Mouse (Mus musculus): ENCODE results near the gene Smim8. TPM values are rescaled to one million over a fixed set of nuclear protein-coding genes. Genes with fewer than 3 reads are reported as not detected.

The Smim8 gene
- polyA plus RNA-seq (2015; fragmentation: Nextera tagmentation; extraction: Ambion mirVana): 37.3 and 43.4 TPM in 2 replicates

- 5% methylated on average over 40 of the region's 40 CpGs for WGBS
- H3K4me1 ChIP-seq (ENCODE audit: control insufficient read depth, insufficient read depth, low read length): no peaks in the 10 kb centered on the region
- peak within 1 kb of the TSS; percentile 79 for H3K27ac ChIP-seq (ENCODE audit: low read length)
- no peaks in the 10 kb centered on the region for H3K27me3 ChIP-seq (ENCODE audit: control insufficient read depth, insufficient read depth, low read length)
- H3K36me3 ChIP-seq (ENCODE audit: control insufficient read depth, insufficient read depth, low read length): no peaks in the 10 kb centered on the region
- no peaks in the 10 kb centered on the region for H3K9me3 ChIP-seq (replicated peaks; ENCODE audit: control insufficient read depth, low read length)
- peak within 1 kb of the TSS; percentile 83 for H3K4me3 ChIP-seq (replicated peaks; ENCODE audit: low read length)
- H3K4me2 ChIP-seq (ENCODE audit: low read depth, low read length): peak within 1 kb of the TSS; percentile 86
- H3K9ac ChIP-seq (ENCODE audit: low read length): peak within 1 kb of the TSS; percentile 91
- ATAC-seq (ENCODE audit: insufficient read depth, low FRiP score): peak; percentile 96
Observed at GRCm38 (mm10) chr4:34777677-34778527, at the start of gene Smim8. Smim8 (minus strand) TSS chr4:34778423.

GRCm38 (mm10) chr4:34823901-34824300, 45.7 kb upstream of the Smim8 start:
- H3K27me3 ChIP-seq (ENCODE audit: control insufficient read depth, insufficient read depth, low read length): no peaks in the 10 kb centered on the region
- no peaks in the 10 kb centered on the region for H3K4me1 ChIP-seq (ENCODE audit: control insufficient read depth, insufficient read depth, low read length)
- ATAC-seq (ENCODE audit: insufficient read depth, low FRiP score): no peak

GRCm38 (mm10) chr4:34819904-34820303, 41.7 kb upstream of the Smim8 start:
- WGBS: 92% methylated on average over 4 of the region's 4 CpGs
- Histone ChIP-seq H3K27me3 (ENCODE audit: control insufficient read depth, insufficient read depth, low read length) (no peaks in the 10 kb centered on the region), H3K4me1 (ENCODE audit: control insufficient read depth, insufficient read depth, low read length) (no peaks in the 10 kb centered on the region), H3K36me3 (ENCODE audit: control insufficient read depth, insufficient read depth, low read length) (peaks cover 14% of the 10 kb centered on the region; the same call in 1 of the 2 replicates), H3K9me3 (replicated peaks; ENCODE audit: control insufficient read depth, low read length) (no peaks in the 10 kb centered on the region), H3K4me3 (replicated peaks; ENCODE audit: low read length) (no peak overlapping the region), H3K9ac (ENCODE audit: low read length) (no peak overlapping the region), H3K4me2 (ENCODE audit: low read depth, low read length) (no peak overlapping the region), H3K27ac (ENCODE audit: low read length) (no peak overlapping the region)
- ATAC-seq (ENCODE audit: insufficient read depth, low FRiP score): no peak

More at GRCm38 (mm10) chr4:34823901-34824300, 45.7 kb upstream of the Smim8 start:
- H3K36me3 ChIP-seq (ENCODE audit: control insufficient read depth, insufficient read depth, low read length): no peaks in the 10 kb centered on the region
- H3K4me3 ChIP-seq (replicated peaks; ENCODE audit: low read length): no peak overlapping the region
- WGBS: 100% methylated on average over 1 of the region's 1 CpGs
- no peak overlapping the region for H3K4me2 ChIP-seq (ENCODE audit: low read depth, low read length)
- no peaks in the 10 kb centered on the region for H3K9me3 ChIP-seq (replicated peaks; ENCODE audit: control insufficient read depth, low read length)
- H3K9ac ChIP-seq (ENCODE audit: low read length): no peak overlapping the region
- H3K27ac ChIP-seq (ENCODE audit: low read length): no peak overlapping the region

- Histone ChIP-seq H3K4me2 (ENCODE audit: low read depth, low read length) (no peak overlapping the region), H3K9me3 (replicated peaks; ENCODE audit: control insufficient read depth, low read length) (no peaks in the 10 kb centered on the region), H3K27me3 (ENCODE audit: control insufficient read depth, insufficient read depth, low read length) (no peaks in the 10 kb centered on the region), H3K4me3 (replicated peaks; ENCODE audit: low read length) (no peak overlapping the region), H3K36me3 (ENCODE audit: control insufficient read depth, insufficient read depth, low read length) (no peaks in the 10 kb centered on the region), H3K4me1 (ENCODE audit: control insufficient read depth, insufficient read depth, low read length) (no peaks in the 10 kb centered on the region), H3K27ac (ENCODE audit: low read length) (no peak overlapping the region), H3K9ac (ENCODE audit: low read length) (no peak overlapping the region)
- WGBS: 84% methylated on average over 14 of the region's 14 CpGs
- no peak for ATAC-seq (ENCODE audit: insufficient read depth, low FRiP score)
Observed at GRCm38 (mm10) chr4:34801166-34802034, 23.2 kb upstream of the Smim8 start.

GRCm38 (mm10) chr4:34798005-34798404, 19.8 kb upstream of the Smim8 start:
- Histone ChIP-seq H3K9ac (ENCODE audit: low read length) (no peak overlapping the region), H3K9me3 (replicated peaks; ENCODE audit: control insufficient read depth, low read length) (no peaks in the 10 kb centered on the region), H3K27ac (ENCODE audit: low read length) (no peak overlapping the region), H3K27me3 (ENCODE audit: control insufficient read depth, insufficient read depth, low read length) (no peaks in the 10 kb centered on the region), H3K4me3 (replicated peaks; ENCODE audit: low read length) (no peak overlapping the region), H3K4me1 (ENCODE audit: control insufficient read depth, insufficient read depth, low read length) (no peaks in the 10 kb centered on the region), H3K36me3 (ENCODE audit: control insufficient read depth, insufficient read depth, low read length) (no peaks in the 10 kb centered on the region), H3K4me2 (ENCODE audit: low read depth, low read length) (no peak overlapping the region)
- ATAC-seq (ENCODE audit: insufficient read depth, low FRiP score): no peak
- 88% methylated on average over 2 of the region's 2 CpGs for WGBS

GRCm38 (mm10) chr4:34797294-34797983, 19.2 kb upstream of the Smim8 start:
- 60% methylated on average over 8 of the region's 8 CpGs for WGBS
- H3K4me1 ChIP-seq (ENCODE audit: control insufficient read depth, insufficient read depth, low read length): no peaks in the 10 kb centered on the region
- no peak for ATAC-seq (ENCODE audit: insufficient read depth, low FRiP score)

GRCm38 (mm10) chr4:34796294-34796693, 18.1 kb upstream of the Smim8 start:
- WGBS: 86% methylated on average over 5 of the region's 5 CpGs

More at GRCm38 (mm10) chr4:34797294-34797983, 19.2 kb upstream of the Smim8 start:
- Histone ChIP-seq H3K9me3 (replicated peaks; ENCODE audit: control insufficient read depth, low read length) (no peaks in the 10 kb centered on the region), H3K9ac (ENCODE audit: low read length) (no peak overlapping the region), H3K36me3 (ENCODE audit: control insufficient read depth, insufficient read depth, low read length) (no peaks in the 10 kb centered on the region), H3K27me3 (ENCODE audit: control insufficient read depth, insufficient read depth, low read length) (no peaks in the 10 kb centered on the region), H3K27ac (ENCODE audit: low read length) (no peak overlapping the region), H3K4me3 (replicated peaks; ENCODE audit: low read length) (no peak overlapping the region), H3K4me2 (ENCODE audit: low read depth, low read length) (no peak overlapping the region)

GRCm38 (mm10) chr4:34786476-34786875, 8.3 kb upstream of the Smim8 start:
- H3K9me3 ChIP-seq (replicated peaks; ENCODE audit: control insufficient read depth, low read length): no peaks in the 10 kb centered on the region
- H3K9ac ChIP-seq (ENCODE audit: low read length): no peak overlapping the region
- H3K4me3 ChIP-seq (replicated peaks; ENCODE audit: low read length): no peak overlapping the region
- ATAC-seq (ENCODE audit: insufficient read depth, low FRiP score): no peak
- H3K4me1 ChIP-seq (ENCODE audit: control insufficient read depth, insufficient read depth, low read length): no peaks in the 10 kb centered on the region
- H3K4me2 ChIP-seq (ENCODE audit: low read depth, low read length): no peak overlapping the region
- H3K27ac ChIP-seq (ENCODE audit: low read length): no peak overlapping the region
- no peaks in the 10 kb centered on the region for H3K36me3 ChIP-seq (ENCODE audit: control insufficient read depth, insufficient read depth, low read length)
- 83% methylated on average over 3 of the region's 3 CpGs for WGBS
- no peaks in the 10 kb centered on the region for H3K27me3 ChIP-seq (ENCODE audit: control insufficient read depth, insufficient read depth, low read length)

More at GRCm38 (mm10) chr4:34796294-34796693, 18.1 kb upstream of the Smim8 start:
- Histone ChIP-seq H3K9me3 (replicated peaks; ENCODE audit: control insufficient read depth, low read length) (no peaks in the 10 kb centered on the region), H3K27me3 (ENCODE audit: control insufficient read depth, insufficient read depth, low read length) (no peaks in the 10 kb centered on the region), H3K27ac (ENCODE audit: low read length) (no peak overlapping the region), H3K4me2 (ENCODE audit: low read depth, low read length) (no peak overlapping the region), H3K36me3 (ENCODE audit: control insufficient read depth, insufficient read depth, low read length) (no peaks in the 10 kb centered on the region), H3K4me3 (replicated peaks; ENCODE audit: low read length) (no peak overlapping the region), H3K4me1 (ENCODE audit: control insufficient read depth, insufficient read depth, low read length) (no peaks in the 10 kb centered on the region), H3K9ac (ENCODE audit: low read length) (no peak overlapping the region)
- ATAC-seq (ENCODE audit: insufficient read depth, low FRiP score): no peak
